Comparison of ENCODE assay signal across 8 mouse cellular contexts in the genomic region with DNA sequence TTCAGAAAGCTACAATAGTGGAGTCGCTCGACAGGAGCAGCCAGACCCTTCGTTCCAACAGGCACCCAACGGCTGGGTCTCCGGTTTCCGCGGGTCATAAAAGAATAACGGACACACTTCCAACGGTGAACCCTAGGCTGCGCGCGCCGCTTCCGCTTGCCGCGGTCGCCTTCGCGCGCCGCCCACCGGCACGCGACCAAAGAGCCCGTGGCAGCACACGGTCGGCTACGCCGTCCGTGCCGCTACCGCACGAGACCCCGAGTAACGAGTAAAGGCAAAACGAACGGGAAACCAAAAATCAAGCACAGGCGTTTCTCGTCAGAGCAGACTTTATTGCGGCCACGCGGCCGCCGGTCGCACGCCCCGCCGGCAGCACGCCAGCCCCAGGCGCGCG. TPM values are rescaled to one million over a fixed set of nuclear protein-coding genes. Genes with fewer than 3 reads are reported as not detected.
A peak's percentile ranks its signal among the peaks of the same experiment; 100 is the strongest.
DNase-seq lines count a peak whose midpoint lies in the region; ATAC-seq lines count a peak whose summit lies in the region.

No protein-coding gene starts in this region.

- H3K27ac ChIP-seq in embryonic facial prominence, embryonic 13.5 days, result peak overlapping the region; percentile 96
- peak overlapping the region; percentile 100 for H3K27ac ChIP-seq in kidney, embryonic 15.5 days
- H3K27ac ChIP-seq in liver, embryonic 12.5 days, result peak overlapping the region; percentile 100
- H3K27ac ChIP-seq in stomach, embryonic 14.5 days (ENCODE audit: low read length), result peak overlapping the region; percentile 95

- peak overlapping the region; percentile 99 for H3K4me3 ChIP-seq in embryonic facial prominence, embryonic 13.5 days
- peak overlapping the region; percentile 98 for H3K4me3 ChIP-seq in kidney, embryonic 15.5 days (replicated peaks)
- peak overlapping the region; percentile 99 for H3K4me3 ChIP-seq in liver, embryonic 12.5 days
- H3K4me3 ChIP-seq in stomach, embryonic 14.5 days (ENCODE audit: low read depth, low read length), result peak overlapping the region; percentile 84

- no peaks in the 10 kb centered on the region for H3K9me3 ChIP-seq in embryonic facial prominence, embryonic 13.5 days
- no peaks in the 10 kb centered on the region for H3K9me3 ChIP-seq in kidney, embryonic 15.5 days (replicated peaks)
- H3K9me3 ChIP-seq in liver, embryonic 12.5 days (replicated peaks), result no peaks in the 10 kb centered on the region
- no peaks in the 10 kb centered on the region for H3K9me3 ChIP-seq in stomach, embryonic 14.5 days (ENCODE audit: control insufficient read depth, low read depth, low read length)

- no peaks in the 10 kb centered on the region for H3K27me3 ChIP-seq in embryonic facial prominence, embryonic 13.5 days
- no peaks in the 10 kb centered on the region for H3K27me3 ChIP-seq in kidney, embryonic 15.5 days
- H3K27me3 ChIP-seq in liver, embryonic 12.5 days (replicated peaks), result no peaks in the 10 kb centered on the region
- no peaks in the 10 kb centered on the region for H3K27me3 ChIP-seq in stomach, embryonic 14.5 days (ENCODE audit: control insufficient read depth, insufficient read depth, low read length)

- 0 out of 2 replicates have a peak, but pooled peaks cover 3% of the 10 kb centered on the region for H3K36me3 ChIP-seq in embryonic facial prominence, embryonic 13.5 days
- 0 out of 2 replicates have a peak, but pooled peaks cover 8% of the 10 kb centered on the region for H3K36me3 ChIP-seq in kidney, embryonic 15.5 days
- H3K36me3 ChIP-seq in liver, embryonic 12.5 days, result peaks cover 11% of the 10 kb centered on the region
- no peaks in the 10 kb centered on the region for H3K36me3 ChIP-seq in stomach, embryonic 14.5 days (ENCODE audit: control insufficient read depth, insufficient read depth, low read length)

- peaks cover 30% of the 10 kb centered on the region for H3K4me1 ChIP-seq in embryonic facial prominence, embryonic 13.5 days
- H3K4me1 ChIP-seq in kidney, embryonic 15.5 days, result peaks cover 38% of the 10 kb centered on the region
- H3K4me1 ChIP-seq in liver, embryonic 12.5 days, result peaks cover 63% of the 10 kb centered on the region
- peaks cover 16% of the 10 kb centered on the region for H3K4me1 ChIP-seq in stomach, embryonic 14.5 days (ENCODE audit: control insufficient read depth, insufficient read depth, low read length)

- peak overlapping the region; percentile 63 for H3K4me2 ChIP-seq in embryonic facial prominence, embryonic 13.5 days
- peak overlapping the region; percentile 62 for H3K4me2 ChIP-seq in kidney, embryonic 15.5 days
- H3K4me2 ChIP-seq in liver, embryonic 12.5 days, result peak overlapping the region; percentile 77
- H3K4me2 ChIP-seq in stomach, embryonic 14.5 days (replicated peaks; ENCODE audit: low read depth, low read length), result peak overlapping the region; percentile 51

- H3K9ac ChIP-seq in embryonic facial prominence, embryonic 13.5 days, result peak overlapping the region; percentile 89
- H3K9ac ChIP-seq in kidney, embryonic 15.5 days, result peak overlapping the region; percentile 84
- peak overlapping the region; percentile 89 for H3K9ac ChIP-seq in liver, embryonic 12.5 days
- peak overlapping the region; percentile 87 for H3K9ac ChIP-seq in stomach, embryonic 14.5 days (replicated peaks; ENCODE audit: low read depth, low read length)

- no peak for ATAC-seq in embryonic facial prominence, embryonic 13.5 days (ENCODE audit: insufficient number of reproducible peaks, insufficient read depth, low FRiP score, low TSS enrichment, low read depth)
- peak; percentile 43 for ATAC-seq in kidney, embryonic 15.5 days (replicated peaks; ENCODE audit: low FRiP score)
- peak; percentile 40 for ATAC-seq in liver, embryonic 12.5 days
- ATAC-seq in stomach, embryonic 14.5 days (ENCODE audit: insufficient number of reproducible peaks, insufficient read depth, low FRiP score, low read depth), result peak; percentile 37; the same call in 1 of the 2 replicates

- WGBS in embryonic facial prominence, embryonic 13.5 days, result under 1% methylated on average over 51 of the region's 52 CpGs
- under 1% methylated on average over 52 of the region's 52 CpGs for WGBS in kidney, embryonic 15.5 days
- under 1% methylated on average over 49 of the region's 52 CpGs for WGBS in liver, embryonic 12.5 days (ENCODE audit: insufficient replicate concordance)
- WGBS in stomach, embryonic 14.5 days, result under 1% methylated on average over 52 of the region's 52 CpGs

- peak; percentile 80 to 85 for DNase-seq in B cell, adult 2 months
- DNase-seq in adrenal gland, postnatal 4 days (ENCODE audit: low spot score in 2 of 2), result peak; percentile 59 to 73
- peak; percentile 75 for DNase-seq in heart, adult 8-10 months (ENCODE audit: low spot score)
- DNase-seq in naive thymus-derived CD4-positive, alpha-beta T cell, adult 2 months (ENCODE audit: low read depth), result peak; percentile 89

RNA-seq across cellular contexts. Expression of gene Yy1, which starts 0.6 kb away (rescaled TPM):
- 10 to 100 TPM; 70.1 to 75.3 TPM for total RNA-seq in adrenal gland, postnatal 4 days (2021)
- 18.6 and 21.3 TPM in 2 replicates for polyA plus RNA-seq in embryonic facial prominence, embryonic 13.5 days (2015; fragmentation: Nextera tagmentation; extraction: Ambion mirVana)
- total RNA-seq in heart, adult 8-10 months (2022), result 10 to 100 TPM; 24.8 to 34.8 (median 28.6) TPM
- polyA plus RNA-seq in kidney, embryonic 15.5 days (2015; fragmentation: Nextera tagmentation; extraction: Ambion mirVana), result 19.1 and 20.4 TPM in 2 replicates
- polyA plus RNA-seq in liver, embryonic 12.5 days (2016; fragmentation: Nextera tagmentation; extraction: Ambion mirVana), result 13.1 and 14.6 TPM in 2 replicates
- polyA plus RNA-seq in stomach, embryonic 14.5 days (2014; fragmentation: Nextera tagmentation; extraction: Ambion mirVana), result 20.9 and 22.4 TPM in 2 replicates

RNA-seq across cellular contexts. Expression of gene Slc25a29, which starts 43.5 kb away (rescaled TPM):
- 1 to 10 TPM; 8.7 to 9.6 TPM for total RNA-seq in adrenal gland, postnatal 4 days (2021)
- polyA plus RNA-seq in embryonic facial prominence, embryonic 13.5 days (2015; fragmentation: Nextera tagmentation; extraction: Ambion mirVana), result 15.1 and 15.8 TPM in 2 replicates
- total RNA-seq in heart, adult 8-10 months (2022), result 10 to 100 TPM; 13.1 to 16.9 (median 14.1) TPM
- 9.0 and 9.7 TPM in 2 replicates for polyA plus RNA-seq in kidney, embryonic 15.5 days (2015; fragmentation: Nextera tagmentation; extraction: Ambion mirVana)
- 1.6 and 1.8 TPM in 2 replicates for polyA plus RNA-seq in liver, embryonic 12.5 days (2016; fragmentation: Nextera tagmentation; extraction: Ambion mirVana)
- 8.4 and 9.3 TPM in 2 replicates for polyA plus RNA-seq in stomach, embryonic 14.5 days (2014; fragmentation: Nextera tagmentation; extraction: Ambion mirVana)

RNA-seq across cellular contexts. Expression of gene Slc25a47, which starts 43.7 kb away (rescaled TPM):
- 10 to 100 TPM; 14.1 to 44.8 TPM for total RNA-seq in adrenal gland, postnatal 4 days (2021)
- polyA plus RNA-seq in embryonic facial prominence, embryonic 13.5 days (2015; fragmentation: Nextera tagmentation; extraction: Ambion mirVana), result 13.1 and 16.6 TPM in 2 replicates
- total RNA-seq in heart, adult 8-10 months (2022), result 1 to 10 TPM; 6.9 to 7.6 (median 7.3) TPM
- polyA plus RNA-seq in kidney, embryonic 15.5 days (2015; fragmentation: Nextera tagmentation; extraction: Ambion mirVana), result 8.8 and 9.3 TPM in 2 replicates
- polyA plus RNA-seq in liver, embryonic 12.5 days (2016; fragmentation: Nextera tagmentation; extraction: Ambion mirVana), result 2.4 and 2.7 TPM in 2 replicates
- 11.0 and 11.5 TPM in 2 replicates for polyA plus RNA-seq in stomach, embryonic 14.5 days (2014; fragmentation: Nextera tagmentation; extraction: Ambion mirVana)
